18 mouse cellular contexts compared by ENCODE assay signal in genomic region chr1:90244537-90244936, GRCm38 (mm10).
"Had no signal": no experiment of that assay in that cellular context is flagged by ENCODE, and none has a peak within 500 bp of the region (broad histone marks: within the 10 kb centered on the region; RNA-seq: fewer than 3 reads in every experiment).

No protein-coding gene starts in this region.

- H3K9me3 ChIP-seq: midbrain, embryonic 10.5 days; midbrain, embryonic 13.5 days; neural tube, embryonic 13.5 days; neural tube, embryonic 15.5 days had no signal

- H3K9ac ChIP-seq: lung, embryonic 14.5 days; midbrain, embryonic 13.5 days; neural tube, embryonic 13.5 days; neural tube, embryonic 15.5 days had no signal

- H3K4me3 ChIP-seq: midbrain, embryonic 10.5 days; midbrain, embryonic 13.5 days; myocyte; neural tube, embryonic 13.5 days; neural tube, embryonic 15.5 days had no signal

- H3K36me3 ChIP-seq: midbrain, embryonic 10.5 days; midbrain, embryonic 13.5 days; neural tube, embryonic 13.5 days; neural tube, embryonic 15.5 days had no signal

- H3K4me2 ChIP-seq: lung, embryonic 14.5 days; midbrain, embryonic 13.5 days; neural tube, embryonic 13.5 days; neural tube, embryonic 15.5 days had no signal

- DNase-seq: lung, adult 18-20 months; lung, embryonic 14.5 days; lung, postnatal 10 days; lung, postnatal 4 days; retina, postnatal 1 day; right cerebral cortex, adult 18-20 months; right cerebral cortex, postnatal 25 days; right cerebral cortex, postnatal 4 days; spleen, adult 18-20 months; thymus, adult 18-20 months; thymus, postnatal 14 days; thymus, postnatal 36 days had no signal

- H3K27ac ChIP-seq: midbrain, embryonic 13.5 days; neural tube, embryonic 13.5 days; neural tube, embryonic 15.5 days had no signal

- H3K27me3 ChIP-seq: midbrain, embryonic 13.5 days; neural tube, embryonic 13.5 days; neural tube, embryonic 15.5 days had no signal

- ATAC-seq: midbrain, embryonic 13.5 days; midbrain, embryonic 16.5 days had no signal
